Mouse (Mus musculus): Measurements from ENCODE around the gene Ccdc163. TPM values are rescaled to one million over a fixed set of nuclear protein-coding genes. Genes with fewer than 3 reads are reported as not detected.

Ccdc163 gene
- polyA plus RNA-seq, 1 experiment from 2014 or later: 13.2 TPM

DNA sequence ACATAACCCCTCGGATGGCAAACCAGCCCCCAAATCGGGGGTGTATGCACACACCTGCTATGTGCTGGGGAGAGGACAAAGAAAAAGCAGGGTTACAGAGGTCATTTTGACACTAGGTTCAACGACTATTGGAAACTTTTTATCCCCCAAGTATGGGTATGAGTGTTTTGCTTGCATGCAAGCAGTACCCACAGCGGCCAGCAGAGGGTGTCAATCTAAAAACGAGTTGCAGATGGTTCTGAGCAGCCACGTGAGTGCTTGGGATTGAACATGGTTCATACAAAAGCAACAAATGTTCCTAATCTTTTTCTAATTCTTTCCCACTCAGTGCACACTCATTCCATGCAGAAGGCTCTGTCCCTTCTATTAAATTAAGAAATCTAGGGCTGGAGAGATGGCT is 4.5 kb upstream of the Ccdc163 start:
- H3K4me2 ChIP-seq: no peak overlapping the region
- WGBS: 34% methylated on average over 6 of the region's 6 CpGs

DNA sequence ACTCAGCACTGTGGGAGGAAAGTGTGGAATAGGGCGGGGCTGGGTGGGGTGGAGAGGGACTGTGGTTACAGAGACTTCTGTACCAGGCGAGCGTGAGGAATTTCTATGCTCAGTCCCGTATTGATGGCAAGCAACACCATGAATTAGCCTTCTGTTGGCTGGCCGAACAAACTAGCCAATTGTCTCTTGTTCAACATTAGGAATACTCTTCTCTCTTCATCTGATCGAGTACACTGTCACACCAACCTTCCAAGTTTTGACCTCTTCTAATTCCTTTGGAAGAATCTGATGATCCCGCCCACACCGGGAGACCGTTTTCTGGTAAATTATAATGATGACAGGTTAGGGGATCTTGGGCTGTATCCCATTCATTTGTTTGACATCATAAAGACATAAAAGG is 643 bp upstream of the Ccdc163 start:
- Histone ChIP-seq H3K4me1 (replicated peaks) (peaks cover 10% of the 10 kb centered on the region), H3K27me3 (no peaks in the 10 kb centered on the region), H3K9me3 (replicated peaks) (no peaks in the 10 kb centered on the region), H3K36me3 (0 out of 2 replicates have a peak, but pooled peaks cover 11% of the 10 kb centered on the region), H3K4me2 (peak overlapping the region; percentile 71), H3K27ac (peak overlapping the region; percentile 76), H3K4me3 (peak overlapping the region; percentile 77), H3K9ac (peak overlapping the region; percentile 69)
- no peak for ATAC-seq (replicated peaks; ENCODE audit: insufficient number of reproducible peaks, insufficient read depth, low FRiP score, low read depth)
- WGBS: 17% methylated on average over 9 of the region's 9 CpGs

More for the DNA sequence above, 4.5 kb upstream of the Ccdc163 start:
- Histone ChIP-seq H3K36me3 (peaks cover 25% of the 10 kb centered on the region), H3K4me1 (replicated peaks) (peaks cover 5% of the 10 kb centered on the region), H3K4me3 (no peak overlapping the region), H3K9me3 (replicated peaks) (no peaks in the 10 kb centered on the region), H3K9ac (no peak overlapping the region), H3K27me3 (no peaks in the 10 kb centered on the region), H3K27ac (no peak overlapping the region)
- ATAC-seq (replicated peaks; ENCODE audit: insufficient number of reproducible peaks, insufficient read depth, low FRiP score, low read depth): no peak

DNA sequence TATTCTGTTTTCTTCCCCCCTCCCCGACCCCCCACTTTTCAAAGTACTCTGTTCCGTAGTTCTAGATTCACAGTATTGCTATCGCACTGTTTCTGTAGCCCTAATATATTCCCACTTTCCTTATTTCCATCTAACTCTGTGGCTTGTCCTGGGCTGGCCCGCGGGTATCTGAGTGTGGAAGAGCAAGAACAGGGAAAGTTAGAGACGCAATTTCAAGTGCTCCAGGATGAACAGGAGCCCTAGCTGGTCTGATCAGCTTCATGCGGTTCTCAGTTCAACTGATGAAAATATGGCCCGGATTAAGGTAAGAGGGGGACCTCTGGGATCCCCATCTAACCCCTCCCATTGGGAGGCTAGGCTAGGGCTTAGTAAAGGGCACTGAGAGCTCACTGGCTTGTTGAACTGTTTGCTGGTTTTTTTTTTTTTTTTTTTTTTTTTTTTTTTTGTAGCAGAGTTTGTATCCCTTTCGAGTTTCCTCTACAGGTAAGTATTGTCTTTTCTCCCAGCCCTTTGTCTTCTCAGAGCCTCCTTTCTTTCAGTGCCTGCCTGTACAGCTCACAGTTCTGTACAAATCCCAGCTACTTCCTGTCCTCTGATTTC is 582 bp downstream of the Ccdc163 start:
- Histone ChIP-seq H3K36me3 (0 out of 2 replicates have a peak, but pooled peaks cover 4% of the 10 kb centered on the region), H3K9ac (peak overlapping the region; percentile 73), H3K4me1 (replicated peaks) (peaks cover 10% of the 10 kb centered on the region), H3K4me3 (peak overlapping the region; percentile 77), H3K27me3 (no peaks in the 10 kb centered on the region), H3K27ac (peak overlapping the region; percentile 76; the same call in 1 of the 2 replicates), H3K9me3 (replicated peaks) (no peaks in the 10 kb centered on the region), H3K4me2 (peak overlapping the region; percentile 94)
- no peak for ATAC-seq (replicated peaks; ENCODE audit: insufficient number of reproducible peaks, insufficient read depth, low FRiP score, low read depth)
- 6% methylated on average over 9 of the region's 9 CpGs for WGBS

DNA sequence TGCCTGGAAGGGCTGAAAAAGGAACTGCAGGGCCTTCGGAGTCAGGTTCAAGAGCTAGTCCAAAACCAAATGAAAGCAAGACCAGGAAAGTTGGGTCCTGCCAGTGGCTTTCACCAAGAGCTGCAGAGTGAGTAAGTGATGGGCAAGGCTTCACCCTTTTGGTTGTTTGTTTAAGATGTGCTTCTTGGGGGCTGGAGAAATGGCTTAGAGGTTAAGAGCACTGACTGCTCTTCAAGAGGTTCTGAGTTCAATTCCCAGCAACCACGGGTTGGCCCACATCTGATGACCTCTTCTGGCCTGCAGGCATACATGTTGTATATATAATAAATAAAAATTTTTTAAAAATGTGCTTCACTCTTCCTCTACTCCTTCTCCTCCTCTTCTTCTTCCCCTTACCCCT is 1.8 kb downstream of the Ccdc163 start:
- 0 out of 2 replicates have a peak, but pooled peaks cover 4% of the 10 kb centered on the region for H3K36me3 ChIP-seq
- H3K27ac ChIP-seq: no peak overlapping the region
- no peak overlapping the region for H3K9ac ChIP-seq
- 83% methylated on average over 2 of the region's 2 CpGs for WGBS
- no peak for ATAC-seq (replicated peaks; ENCODE audit: insufficient number of reproducible peaks, insufficient read depth, low FRiP score, low read depth)
- peaks cover 10% of the 10 kb centered on the region for H3K4me1 ChIP-seq (replicated peaks)
- H3K4me3 ChIP-seq: no peak overlapping the region
- no peak overlapping the region for H3K4me2 ChIP-seq
- H3K9me3 ChIP-seq (replicated peaks): no peaks in the 10 kb centered on the region
- H3K27me3 ChIP-seq: no peaks in the 10 kb centered on the region

DNA sequence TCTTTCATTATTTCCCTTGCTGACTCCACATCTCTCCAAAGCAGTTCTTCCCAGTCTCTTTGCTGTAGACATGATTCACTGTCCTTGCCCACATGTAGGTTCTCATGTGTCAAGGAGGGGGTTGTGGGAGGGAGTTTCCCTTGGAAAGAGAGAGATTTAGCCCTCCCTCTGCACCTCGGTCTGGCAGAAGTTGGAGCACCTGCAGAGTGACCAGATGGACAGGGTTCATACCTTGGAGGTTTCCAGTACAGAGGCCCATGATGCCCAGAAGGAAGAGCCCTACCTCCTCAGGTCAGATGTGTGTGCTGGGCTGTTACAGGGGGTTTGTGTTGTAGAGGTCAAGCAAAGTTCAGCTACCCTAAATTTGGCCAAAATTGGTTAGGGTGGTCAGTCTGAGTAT is 4.2 kb downstream of the Ccdc163 start:
- H3K4me3 ChIP-seq: no peak overlapping the region
- H3K9me3 ChIP-seq (replicated peaks): no peaks in the 10 kb centered on the region
- H3K4me1 ChIP-seq (replicated peaks): peaks cover 8% of the 10 kb centered on the region
- ATAC-seq (replicated peaks; ENCODE audit: insufficient number of reproducible peaks, insufficient read depth, low FRiP score, low read depth): no peak
- 0 out of 2 replicates have a peak, but pooled peaks cover 6% of the 10 kb centered on the region for H3K36me3 ChIP-seq
- H3K9ac ChIP-seq: no peak overlapping the region
- H3K4me2 ChIP-seq: no peak overlapping the region
- no peaks in the 10 kb centered on the region for H3K27me3 ChIP-seq
- H3K27ac ChIP-seq: no peak overlapping the region
- WGBS: 71% methylated on average over 1 of the region's 1 CpGs

DNA sequence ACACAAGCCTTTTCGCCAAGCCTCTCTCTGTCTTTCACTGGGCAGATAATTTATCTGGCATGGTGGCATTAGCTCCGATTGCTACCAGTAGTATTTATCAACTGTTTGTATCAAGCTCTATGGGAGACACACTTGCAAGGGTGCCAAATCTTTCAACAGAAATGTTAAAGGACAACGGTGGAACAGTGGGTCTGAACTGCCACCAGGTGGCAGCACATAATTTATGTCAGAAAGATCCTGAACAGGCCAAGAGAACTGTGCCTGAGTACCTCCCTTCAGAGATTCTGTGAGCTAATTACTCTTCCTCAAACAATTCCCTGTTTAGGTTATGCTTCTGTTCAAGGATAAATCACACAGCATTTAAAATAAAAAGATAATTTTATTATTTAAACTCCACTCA is 11.1 kb downstream of the Ccdc163 start:
- H3K9ac ChIP-seq: no peak overlapping the region
- no peak overlapping the region for H3K4me3 ChIP-seq
- H3K36me3 ChIP-seq: 0 out of 2 replicates have a peak, but pooled peaks cover 6% of the 10 kb centered on the region
- WGBS: 12% methylated on average over 3 of the region's 3 CpGs
- no peak for ATAC-seq (replicated peaks; ENCODE audit: insufficient number of reproducible peaks, insufficient read depth, low FRiP score, low read depth)
- no peaks in the 10 kb centered on the region for H3K27me3 ChIP-seq
- H3K9me3 ChIP-seq (replicated peaks): no peaks in the 10 kb centered on the region
- H3K4me1 ChIP-seq (replicated peaks): peaks cover 16% of the 10 kb centered on the region
- no peak overlapping the region for H3K4me2 ChIP-seq
- no peak overlapping the region for H3K27ac ChIP-seq

DNA sequence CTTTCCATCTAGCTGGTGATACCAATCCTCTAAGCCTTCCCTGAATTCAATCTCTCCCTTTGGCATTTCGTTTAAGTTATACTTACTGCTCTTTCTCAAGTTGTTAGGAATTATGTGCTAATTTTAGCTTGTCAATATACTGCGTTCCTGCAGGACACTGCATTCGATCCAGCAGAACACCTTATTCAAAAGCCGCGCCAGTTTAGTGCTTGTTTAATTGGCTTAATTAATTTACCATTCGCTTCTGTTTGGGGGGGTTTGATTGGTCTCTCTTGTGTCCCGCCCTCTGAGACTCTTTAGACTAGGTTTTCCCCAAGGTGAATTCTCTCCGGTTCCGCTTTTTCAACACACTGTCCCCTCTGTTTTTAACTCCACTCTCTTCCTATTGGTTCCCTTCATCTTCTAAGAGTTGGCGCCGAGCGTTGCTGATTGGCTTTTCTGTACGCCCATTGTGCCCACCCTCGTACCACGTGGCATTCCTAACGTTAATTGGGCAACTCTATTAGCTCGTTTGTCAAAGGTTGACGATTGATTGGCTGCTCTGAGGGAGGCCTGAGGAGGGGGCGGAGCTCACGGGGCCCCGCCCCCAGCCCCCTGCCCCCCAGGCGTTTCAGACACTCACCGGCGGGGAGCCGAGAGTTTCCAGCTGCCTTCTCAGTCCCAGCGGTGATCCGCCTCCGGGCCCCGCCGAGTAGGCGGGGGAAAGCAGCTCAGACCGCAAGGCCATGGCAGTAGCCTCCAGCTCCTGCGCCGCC is 12.2 kb downstream of the Ccdc163 start, which contains the start of gene Tesk2:
Gene Tesk2, plus strand, starts transcription at position 606 of the 755 bp plus-strand sequence.
- Histone ChIP-seq H3K27ac (peak within 1 kb of the TSS; percentile 87), H3K4me2 (peak within 1 kb of the TSS; percentile 93), H3K4me1 (replicated peaks) (peaks cover 16% of the 10 kb centered on the region), H3K9ac (peak within 1 kb of the TSS; percentile 93), H3K9me3 (replicated peaks) (no peaks in the 10 kb centered on the region), H3K36me3 (0 out of 2 replicates have a peak, but pooled peaks cover 2% of the 10 kb centered on the region), H3K4me3 (peak within 1 kb of the TSS; percentile 97), H3K27me3 (no peaks in the 10 kb centered on the region)
- ATAC-seq (replicated peaks; ENCODE audit: insufficient number of reproducible peaks, insufficient read depth, low FRiP score, low read depth): peak; percentile 98
- WGBS: under 1% methylated on average over 34 of the region's 34 CpGs

DNA sequence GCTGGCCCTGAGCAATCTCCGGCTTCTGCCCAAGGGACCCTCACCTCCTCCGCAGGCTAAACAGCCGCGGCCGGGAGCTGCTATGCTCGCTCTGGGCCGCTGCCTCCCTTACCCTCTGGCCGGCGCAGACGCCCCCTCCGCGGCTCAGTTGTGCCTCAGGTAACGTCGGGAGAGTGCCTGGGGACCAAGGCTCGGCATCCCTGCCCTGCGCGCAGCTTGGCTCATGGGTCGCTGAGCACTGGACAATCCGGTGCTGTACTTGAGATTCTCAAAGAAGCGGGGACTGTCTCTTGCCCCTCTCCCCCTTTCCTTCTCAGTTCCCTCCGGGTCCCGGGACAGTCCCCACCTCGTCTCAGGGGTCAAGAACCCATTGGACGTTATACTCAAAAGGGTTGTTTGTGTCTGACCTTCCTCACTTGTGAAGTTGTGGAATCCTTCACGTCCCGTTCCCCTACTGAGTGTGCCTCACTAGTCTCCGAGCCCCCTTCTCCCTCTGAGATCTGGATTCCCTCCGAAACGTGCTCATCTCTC is 12.9 kb downstream of the Ccdc163 start:
- H3K4me2 ChIP-seq: peak overlapping the region; percentile 93
- H3K4me1 ChIP-seq (replicated peaks): peaks cover 16% of the 10 kb centered on the region
- WGBS: under 1% methylated on average over 29 of the region's 29 CpGs
- H3K36me3 ChIP-seq: no peaks in the 10 kb centered on the region
- peak overlapping the region; percentile 87 for H3K27ac ChIP-seq
- peak; percentile 50; the same call in 1 of the 2 replicates for ATAC-seq (replicated peaks; ENCODE audit: insufficient number of reproducible peaks, insufficient read depth, low FRiP score, low read depth)
- H3K27me3 ChIP-seq: no peaks in the 10 kb centered on the region
- peak overlapping the region; percentile 97 for H3K4me3 ChIP-seq
- H3K9ac ChIP-seq: peak overlapping the region; percentile 93
- H3K9me3 ChIP-seq (replicated peaks): no peaks in the 10 kb centered on the region

DNA sequence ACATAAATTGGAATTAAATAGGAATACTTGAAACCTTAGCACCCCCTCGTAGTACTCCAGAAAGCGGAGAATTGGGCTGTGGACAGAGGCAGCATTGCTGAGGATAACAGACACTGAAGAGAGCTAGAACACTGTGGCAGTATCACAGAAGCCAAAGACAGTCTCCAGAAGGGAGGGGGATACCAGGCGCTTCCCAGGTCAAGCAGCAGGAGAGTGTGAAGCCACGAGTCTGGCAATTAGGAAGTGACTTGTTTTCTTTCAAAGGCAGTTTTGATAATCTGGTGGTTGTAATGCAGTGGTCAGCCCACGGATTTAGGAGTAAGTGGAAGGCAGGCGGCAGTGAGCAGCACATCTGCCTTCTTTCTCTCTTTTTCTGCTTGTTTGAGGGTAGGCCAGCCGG is 13.9 kb downstream of the Ccdc163 start:
- WGBS: 34% methylated on average over 7 of the region's 7 CpGs
- Histone ChIP-seq H3K4me1 (replicated peaks) (peaks cover 16% of the 10 kb centered on the region), H3K27me3 (no peaks in the 10 kb centered on the region), H3K4me3 (0 out of 2 replicates have a peak overlapping the region, but pooled peaks have one; percentile 97), H3K36me3 (no peaks in the 10 kb centered on the region), H3K27ac (no peak overlapping the region), H3K4me2 (peak overlapping the region; percentile 93), H3K9ac (no peak overlapping the region), H3K9me3 (replicated peaks) (no peaks in the 10 kb centered on the region)
- ATAC-seq (replicated peaks; ENCODE audit: insufficient number of reproducible peaks, insufficient read depth, low FRiP score, low read depth): no peak

DNA sequence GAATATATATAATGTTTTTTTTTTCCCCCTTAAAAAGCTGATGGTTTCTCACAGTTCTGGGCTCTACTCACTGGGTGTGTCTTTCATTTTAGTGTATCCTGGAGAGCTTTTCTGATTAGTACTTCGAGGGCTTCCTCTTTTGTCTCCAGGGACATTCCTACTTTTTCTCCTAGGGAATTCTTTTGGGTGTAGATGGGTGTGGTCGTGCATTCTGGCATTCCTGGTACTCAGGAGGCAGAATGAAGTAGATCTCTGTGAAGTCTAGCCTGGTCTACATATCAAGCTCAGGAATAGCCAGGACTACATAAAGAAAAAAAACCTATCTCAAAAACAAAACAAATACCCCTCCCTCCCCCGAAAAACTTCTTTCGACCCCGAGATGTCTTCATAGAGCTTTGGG is 17.1 kb downstream of the Ccdc163 start:
- Histone ChIP-seq H3K36me3 (no peaks in the 10 kb centered on the region), H3K4me1 (replicated peaks) (peaks cover 10% of the 10 kb centered on the region), H3K9ac (no peak overlapping the region), H3K4me2 (no peak overlapping the region), H3K4me3 (no peak overlapping the region), H3K9me3 (replicated peaks) (no peaks in the 10 kb centered on the region), H3K27ac (no peak overlapping the region), H3K27me3 (no peaks in the 10 kb centered on the region)
- 75% methylated on average over 5 of the region's 5 CpGs for WGBS
- no peak for ATAC-seq (replicated peaks; ENCODE audit: insufficient number of reproducible peaks, insufficient read depth, low FRiP score, low read depth)

DNA sequence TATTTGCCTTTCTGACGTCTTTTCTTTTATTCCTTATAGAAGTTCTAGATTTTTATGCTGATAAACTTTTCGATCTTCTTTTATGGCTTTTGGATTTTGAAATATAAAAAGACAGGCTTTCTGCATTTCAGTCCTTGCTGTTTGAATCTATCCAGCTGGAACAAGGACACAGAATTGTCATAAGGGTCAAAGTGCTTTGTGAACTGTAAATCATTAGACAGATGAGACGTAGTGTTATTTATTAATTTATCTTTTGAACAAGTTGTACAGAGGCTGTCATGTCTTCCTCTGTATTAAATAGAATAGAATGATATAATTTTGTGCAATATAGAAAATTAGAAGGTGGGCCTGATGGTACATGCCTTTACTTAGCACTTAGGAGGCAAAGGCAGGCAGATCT is 19.1 kb downstream of the Ccdc163 start:
- ATAC-seq (replicated peaks; ENCODE audit: insufficient number of reproducible peaks, insufficient read depth, low FRiP score, low read depth): no peak
- H3K4me3 ChIP-seq: no peak overlapping the region
- no peaks in the 10 kb centered on the region for H3K27me3 ChIP-seq
- H3K27ac ChIP-seq: no peak overlapping the region
- no peak overlapping the region for H3K4me2 ChIP-seq
- no peaks in the 10 kb centered on the region for H3K9me3 ChIP-seq (replicated peaks)
- WGBS: 83% methylated on average over 3 of the region's 3 CpGs
- no peak overlapping the region for H3K9ac ChIP-seq
- peaks cover 4% of the 10 kb centered on the region for H3K4me1 ChIP-seq (replicated peaks)
- H3K36me3 ChIP-seq: no peaks in the 10 kb centered on the region
